Mouse (Mus musculus) embryo, embryonic 11.5 days (tissue): ENCODE results near the gene Olfr890.
"Not testable (repeated sequence)": the region's sequence is repeated elsewhere in the genome, so short reads cannot be mapped to it uniquely, and the experiment has no call there.

Source experiments
- DNase-seq: peaks from one replicate; pipeline ENCODE4 v3.0.0-alpha.2; 2012; ENCODE audit warnings: low read depth, low spot score

The Olfr890 gene

DNA sequence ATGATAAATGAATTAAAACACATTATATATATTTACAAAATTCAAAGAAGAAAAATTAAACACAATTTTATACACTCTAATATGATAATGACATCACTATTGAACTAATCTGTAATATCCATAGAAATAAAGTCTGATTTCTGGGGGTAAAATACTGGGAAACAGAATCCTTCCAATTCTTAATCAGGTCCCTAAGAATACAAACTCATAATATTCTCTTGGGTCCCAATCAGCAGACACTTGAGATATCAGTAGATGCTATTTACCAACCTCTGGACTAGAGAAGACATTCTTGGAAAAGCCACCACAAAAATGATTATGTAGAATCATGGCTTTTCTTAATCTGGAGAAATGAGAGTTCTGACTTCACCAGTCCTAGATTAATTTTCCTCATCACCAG, at the start of gene Olfr890:
Gene Olfr890, plus strand, starts transcription at position 301 of the 400 bp plus-strand sequence.
- no peak for DNase-seq

DNA sequence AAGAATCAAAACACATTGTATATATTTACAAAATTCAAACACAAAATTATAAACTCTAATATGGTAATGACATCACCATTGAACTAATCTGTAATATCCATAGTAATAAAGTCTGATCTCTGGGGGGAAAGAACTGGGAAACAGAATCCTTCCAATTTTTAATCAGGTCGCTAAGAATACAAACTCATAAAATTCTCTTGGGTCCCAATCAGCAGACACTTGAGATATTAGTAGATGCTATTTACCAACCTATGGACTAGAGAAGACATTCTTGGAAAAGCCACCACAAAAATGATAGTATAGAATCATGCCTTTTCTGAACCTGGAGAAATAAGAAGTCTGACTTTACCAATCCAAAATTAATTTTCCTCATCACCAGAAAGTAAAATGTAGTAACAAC, 34.5 kb upstream of the Olfr890 start, which contains the start of gene Olfr888:
Gene Olfr888, plus strand, starts transcription at position 301 of the 400 bp plus-strand sequence.
- DNase-seq, result no peak

DNA sequence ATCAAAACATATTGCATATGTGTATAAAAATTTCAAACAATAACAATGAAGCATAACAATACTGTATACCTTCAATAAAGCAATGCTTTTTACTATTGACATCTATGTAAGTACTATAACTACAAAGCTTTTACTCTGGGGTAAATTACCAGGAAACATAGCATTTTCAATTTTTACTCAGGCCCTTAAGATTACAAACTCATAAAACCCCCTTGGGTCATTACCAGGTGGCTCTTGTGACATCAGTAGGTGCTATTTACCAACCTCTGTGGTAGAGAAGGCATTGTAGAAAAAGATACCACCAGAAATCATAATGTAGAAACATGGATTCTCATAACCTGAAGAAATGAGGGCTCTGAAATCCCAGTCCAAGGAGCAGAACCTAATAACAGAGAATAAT, 27.4 kb upstream of the Olfr890 start, which contains the start of gene Olfr889:
Gene Olfr889, plus strand, starts transcription at position 301 of the 400 bp plus-strand sequence.
- no peak for DNase-seq

DNA sequence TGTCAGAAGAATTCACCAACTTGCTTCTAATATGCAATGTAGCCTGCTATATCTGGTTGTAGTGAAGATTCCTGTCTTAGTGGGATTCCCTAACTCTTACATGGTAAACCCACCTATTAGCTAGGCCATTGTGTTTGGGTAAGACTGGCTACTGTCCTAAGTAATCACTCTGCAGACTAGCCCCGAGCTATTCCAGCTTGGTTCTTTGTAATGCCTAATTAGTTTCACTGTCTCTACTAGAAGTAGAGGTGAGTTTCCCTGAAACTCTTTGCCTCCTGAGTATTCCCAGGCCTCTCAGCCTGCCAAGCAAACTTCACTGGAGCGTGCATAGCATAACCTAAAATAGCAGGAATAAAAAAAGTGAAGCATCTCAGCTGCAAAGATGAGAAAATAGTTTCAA, 26.0 kb downstream of the Olfr890 start:
- DNase-seq, result not testable (repeated sequence)

DNA sequence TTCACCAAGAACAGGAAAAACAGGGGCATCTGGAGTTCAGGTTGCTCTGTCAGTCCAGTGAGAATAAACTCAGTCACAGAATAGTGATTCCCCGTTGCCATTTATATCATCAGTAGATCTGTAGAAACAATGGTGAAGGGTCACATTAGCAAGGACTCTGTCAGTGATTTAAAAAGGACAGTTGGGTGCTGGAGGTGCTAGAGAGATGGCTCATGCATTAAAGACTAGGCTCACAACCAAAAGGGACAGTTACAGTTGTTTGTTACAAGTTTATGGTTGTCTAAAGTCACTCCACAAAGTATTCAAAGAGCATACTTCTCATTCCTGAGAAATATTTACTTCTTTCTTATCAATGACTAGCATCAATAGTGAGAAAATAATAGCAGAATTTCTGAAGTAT, 38.4 kb downstream of the Olfr890 start, which contains the start of gene Olfr891:
Gene Olfr891, minus strand, starts transcription at position 101 of the 400 bp plus-strand sequence.
- DNase-seq, result no peak
